Mouse (Mus musculus) MEL (cell line): ENCODE results near the gene Adprhl2. TPM values are rescaled to one million over a fixed set of nuclear protein-coding genes. Genes with fewer than 3 reads are reported as not detected.

Experiments
- DNase-seq: peaks from one replicate; pipeline ENCODE4 v3.0.0; 2011; ENCODE audit warnings: low read depth, low spot score
- H3K27ac ChIP-seq: 2 replicates; pipeline ENCODE4 v1.5.1; 2012; ENCODE audit warnings: low read depth, mild to moderate bottlenecking, control low read depth, low read length, moderate library complexity; ENCODE audit not compliant: control insufficient read depth
- H3K27me3 ChIP-seq, 2 experiments: fragments of 150-350 bp in 1 of 2; sonication (generic) in 1 of 2; 2 replicates each; pipeline ENCODE4 v1.6.1; 2012; ENCODE audit warnings: low read length in 2 of 2, mild to moderate bottlenecking in 2 of 2, improper control_type of control experiment in 1 of 2, moderate library complexity in 1 of 2; ENCODE audit not compliant: insufficient read depth in 2 of 2, control insufficient read depth in 1 of 2
- H3K36me3 ChIP-seq, 2 experiments: 2 replicates each; pipeline ENCODE4 v1.6.1; 2012 to 2014; ENCODE audit warnings: low read length in 2 of 2, improper control_type of control experiment in 1 of 2, inconsistent platforms in 1 of 2, mild to moderate bottlenecking in 1 of 2; ENCODE audit not compliant: insufficient read depth in 2 of 2, control insufficient read depth in 1 of 2
- H3K4me1 ChIP-seq, 2 experiments: fragments of 150-350 bp in 1 of 2; sonication (generic) in 1 of 2; 2 replicates each; pipeline ENCODE4 v1.6.1; 2012; ENCODE audit warnings: low read length in 2 of 2, improper control_type of control experiment in 1 of 2, mild to moderate bottlenecking in 1 of 2; ENCODE audit not compliant: insufficient read depth in 2 of 2, control insufficient read depth in 1 of 2
- H3K4me3 ChIP-seq, 2 experiments: fragments of 150-350 bp in 1 of 2; sonication (generic) in 1 of 2; 2 replicates each; pipeline ENCODE4 v1.5.1; 2012; ENCODE audit warnings: low read depth in 2 of 2, low read length in 2 of 2, mild to moderate bottlenecking in 2 of 2, moderate library complexity in 2 of 2, control low read depth in 1 of 2, improper control_type of control experiment in 1 of 2; ENCODE audit not compliant: control insufficient read depth in 1 of 2, insufficient read depth in 1 of 2
- H3K79me2 ChIP-seq: 2 replicates; pipeline ENCODE4 v1.6.1; 2012; ENCODE audit warnings: mild to moderate bottlenecking, low read length, moderate library complexity; ENCODE audit not compliant: control insufficient read depth, poor library complexity, insufficient read depth
- H3K9ac ChIP-seq: 2 replicates; pipeline ENCODE4 v1.6.1; 2012; ENCODE audit warnings: low read depth, mild to moderate bottlenecking, control low read depth, low read length, moderate library complexity; ENCODE audit not compliant: control insufficient read depth, poor library complexity, severe bottlenecking
- H3K9me3 ChIP-seq: fragments of 150-350 bp; sonication (generic); replicated peaks from 2 replicates; pipeline ENCODE4 v1.6.1; 2012; ENCODE audit warnings: mild to moderate bottlenecking, low read length, improper control_type of control experiment, moderate library complexity; ENCODE audit not compliant: insufficient read depth
- BHLHE40 ChIP-seq: IDR thresholded peaks from 2 replicates; pipeline ENCODE4 v1.6.1; 2012; ENCODE audit warnings: low read depth, mild to moderate bottlenecking, inconsistent platforms, low read length, improper control_type of control experiment, borderline replicate concordance
- CHD1 ChIP-seq: IDR thresholded peaks from 2 replicates; pipeline ENCODE4 v1.6.1; 2012; ENCODE audit warnings: low read depth, mild to moderate bottlenecking, inconsistent platforms, low read length, improper control_type of control experiment
- CHD2 ChIP-seq: IDR thresholded peaks from 2 replicates; pipeline ENCODE4 v1.6.1; 2011; ENCODE audit warnings: low read length, improper control_type of control experiment
- CTCF ChIP-seq, 3 experiments: IDR thresholded peaks in 2 of 3; conservative IDR thresholded peaks in 1 of 3; 2 replicates each; pipeline ENCODE4 v1.5.1; 2011 to 2012; ENCODE audit warnings: low read length in 3 of 3, low read depth in 2 of 3, mild to moderate bottlenecking in 2 of 3, improper control_type of control experiment in 1 of 3, inconsistent platforms in 1 of 3, mixed read lengths in 1 of 3, moderate library complexity in 1 of 3; ENCODE audit not compliant: control insufficient read depth in 1 of 3, insufficient read depth in 1 of 3, poor library complexity in 1 of 3, severe bottlenecking in 1 of 3
- E2F4 ChIP-seq: IDR thresholded peaks from 2 replicates; pipeline ENCODE4 v1.6.1; 2011; ENCODE audit warnings: low read depth, low read length, improper control_type of control experiment, borderline replicate concordance
- ELF1 ChIP-seq: IDR thresholded peaks from 2 replicates; pipeline ENCODE4 v1.6.1; 2014; ENCODE audit warnings: low read depth, mild to moderate bottlenecking, inconsistent platforms, low read length, improper control_type of control experiment, moderate library complexity
- ETS1 ChIP-seq: IDR thresholded peaks from 2 replicates; pipeline ENCODE4 v1.6.1; 2012; ENCODE audit warnings: low read depth, mild to moderate bottlenecking, inconsistent platforms, low read length, improper control_type of control experiment, moderate library complexity
- GABPA ChIP-seq: IDR thresholded peaks from 2 replicates; pipeline ENCODE4 v1.6.1; 2012; ENCODE audit warnings: low read depth, mild to moderate bottlenecking, inconsistent platforms, low read length, improper control_type of control experiment, moderate library complexity
- HCFC1 ChIP-seq: IDR thresholded peaks from 2 replicates; pipeline ENCODE4 v1.6.1; 2012; ENCODE audit warnings: low read depth, mild to moderate bottlenecking, inconsistent platforms, low read length, improper control_type of control experiment, moderate library complexity
- JUND ChIP-seq: IDR thresholded peaks from 2 replicates; pipeline ENCODE4 v1.6.1; 2011; ENCODE audit warnings: low read depth, mild to moderate bottlenecking, improper control_type of control experiment, low read length
- KAT2A ChIP-seq: conservative IDR thresholded peaks from 2 replicates; pipeline ENCODE4 v1.6.1; 2012; ENCODE audit warnings: low read depth, low read length, improper control_type of control experiment, inconsistent platforms
- MAFK ChIP-seq: IDR thresholded peaks from 2 replicates; pipeline ENCODE4 v1.6.1; 2011; ENCODE audit warnings: low read depth, mild to moderate bottlenecking, low read length, improper control_type of control experiment, borderline replicate concordance
- MAX ChIP-seq: IDR thresholded peaks from 2 replicates; pipeline ENCODE4 v1.6.1; 2011; ENCODE audit warnings: low read length, improper control_type of control experiment
- MAZ ChIP-seq: IDR thresholded peaks from 2 replicates; pipeline ENCODE4 v1.6.1; 2012; ENCODE audit warnings: low read depth, mild to moderate bottlenecking, inconsistent platforms, low read length, improper control_type of control experiment
- MEF2A ChIP-seq: IDR thresholded peaks from 2 replicates; pipeline ENCODE4 v1.6.1; 2014; ENCODE audit warnings: low read depth, mild to moderate bottlenecking, inconsistent platforms, low read length, improper control_type of control experiment; ENCODE audit not compliant: poor library complexity, insufficient replicate concordance, severe bottlenecking; ENCODE audit errors: extremely low read depth
- MXI1 ChIP-seq: IDR thresholded peaks from 2 replicates; pipeline ENCODE4 v1.6.1; 2011; ENCODE audit warnings: mild to moderate bottlenecking, low read depth, low read length, improper control_type of control experiment
- MYB ChIP-seq: IDR thresholded peaks from 2 replicates; pipeline ENCODE4 v1.6.1; 2011; ENCODE audit warnings: mild to moderate bottlenecking, low read depth, low read length, improper control_type of control experiment
- MYC ChIP-seq: IDR thresholded peaks from 2 replicates; pipeline ENCODE4 v1.6.1; 2011; ENCODE audit warnings: low read depth, mild to moderate bottlenecking, low read length, improper control_type of control experiment, moderate library complexity
- NRF1 ChIP-seq: IDR thresholded peaks from 2 replicates; pipeline ENCODE4 v1.6.1; 2014; ENCODE audit warnings: low read depth, mild to moderate bottlenecking, inconsistent platforms, low read length, improper control_type of control experiment, moderate library complexity; ENCODE audit not compliant: poor library complexity, insufficient read depth, severe bottlenecking
- POLR2A ChIP-seq, 2 experiments: IDR thresholded peaks; 2 replicates each; pipeline ENCODE4 v1.6.1; 2011 to 2012; ENCODE audit warnings: low read length in 2 of 2, mild to moderate bottlenecking in 2 of 2, control low read depth in 1 of 2, improper control_type of control experiment in 1 of 2, low read depth in 1 of 2, moderate library complexity in 1 of 2; ENCODE audit not compliant: control insufficient read depth in 1 of 2, insufficient read depth in 1 of 2, poor library complexity in 1 of 2
- POLR2AphosphoS2 ChIP-seq: IDR thresholded peaks from 2 replicates; pipeline ENCODE4 v1.6.1; 2011; ENCODE audit warnings: low read length, improper control_type of control experiment
- POLR2AphosphoS5 ChIP-seq: IDR thresholded peaks from 2 replicates; pipeline ENCODE4 v1.6.1; 2012; ENCODE audit warnings: low read depth, borderline replicate concordance, mild to moderate bottlenecking, inconsistent platforms, low read length, moderate library complexity, mixed read lengths
- RAD21 ChIP-seq: IDR thresholded peaks from 2 replicates; pipeline ENCODE4 v1.6.1; 2011; ENCODE audit warnings: mild to moderate bottlenecking, low read depth, low read length, improper control_type of control experiment
- RCOR1 ChIP-seq: IDR thresholded peaks from 2 replicates; pipeline ENCODE4 v1.6.1; 2012; ENCODE audit warnings: low read depth, mild to moderate bottlenecking, inconsistent platforms, low read length, improper control_type of control experiment
- SIN3A ChIP-seq: IDR thresholded peaks from 2 replicates; pipeline ENCODE4 v1.6.1; 2012; ENCODE audit warnings: low read length, improper control_type of control experiment, inconsistent platforms
- SMC3 ChIP-seq: IDR thresholded peaks from 2 replicates; pipeline ENCODE4 v1.6.1; 2011; ENCODE audit warnings: low read depth, low read length, improper control_type of control experiment
- TBP ChIP-seq: IDR thresholded peaks from 2 replicates; pipeline ENCODE4 v1.8.0; 2011; ENCODE audit warnings: low read depth, low read length, improper control_type of control experiment
- TCF12 ChIP-seq: IDR thresholded peaks from 2 replicates; pipeline ENCODE4 v1.6.1; 2014; ENCODE audit warnings: low read depth, mild to moderate bottlenecking, inconsistent platforms, low read length, improper control_type of control experiment, moderate library complexity
- UBTF ChIP-seq: IDR thresholded peaks from 2 replicates; pipeline ENCODE4 v1.6.1; 2012; ENCODE audit warnings: low read depth, mild to moderate bottlenecking, inconsistent platforms, low read length, improper control_type of control experiment, moderate library complexity, borderline replicate concordance; ENCODE audit not compliant: insufficient read depth
- USF1 ChIP-seq: IDR thresholded peaks from 2 replicates; pipeline ENCODE4 v1.6.1; 2014; ENCODE audit warnings: low read depth, mild to moderate bottlenecking, inconsistent platforms, low read length, improper control_type of control experiment, moderate library complexity
- USF2 ChIP-seq, 2 experiments: IDR thresholded peaks; 2 replicates each; pipeline ENCODE4 v1.6.1; 2011 to 2012; ENCODE audit warnings: improper control_type of control experiment in 2 of 2, low read length in 2 of 2, borderline replicate concordance in 1 of 2, inconsistent platforms in 1 of 2, low read depth in 1 of 2, mild to moderate bottlenecking in 1 of 2; ENCODE audit not compliant: insufficient read depth in 1 of 2
- ZC3H11A ChIP-seq: IDR thresholded peaks from 2 replicates; pipeline ENCODE4 v1.6.1; 2012; ENCODE audit warnings: low read depth, mild to moderate bottlenecking, inconsistent platforms, low read length, improper control_type of control experiment
- ZKSCAN1 ChIP-seq: IDR thresholded peaks from 2 replicates; pipeline ENCODE4 v1.6.1; 2012; ENCODE audit warnings: low read depth, mild to moderate bottlenecking, inconsistent platforms, low read length, improper control_type of control experiment, moderate library complexity
- ZNF384 ChIP-seq: IDR thresholded peaks from 2 replicates; pipeline ENCODE4 v1.6.1; 2012; ENCODE audit warnings: low read depth, mild to moderate bottlenecking, inconsistent platforms, low read length, improper control_type of control experiment
- polyA plus RNA-seq, 2 experiments: library from polyadenylated mRNA; stranded (reverse) in 1 of 2; unstranded in 1 of 2; fragments of >175 nt in 1 of 2; fragments of >200 nt in 1 of 2; gene quantifications; 2 replicates each; pipeline versions ENCODE4 v1.2.1 to v1.2.4; 2012; ENCODE audit warnings: low replicate concordance in 2 of 2, low read depth in 1 of 2; ENCODE audit not compliant: insufficient read length in 2 of 2, insufficient read depth in 1 of 2, missing spikeins in 1 of 2
- total RNA-seq: library from RNA; depleted of rRNA; stranded (reverse); fragments of 300-350 nt; gene quantifications from 2 replicates; pipeline ENCODE4 v1.2.3, GENCODE M21; 2012; rRNA removed

The Adprhl2 gene
- total RNA-seq (53.2 and 62.0 TPM in 2 replicates), polyA plus RNA-seq (10 to 100 TPM in 1 of 2 experiments, not detected in 1; 53.7 TPM)

GRCm38 (mm10) chr4:126321111-126321853 is at the start of gene Adprhl2:
TSS of gene Adprhl2 (minus strand) at chr4:126321703.
- H3K36me3 ChIP-seq, result peaks cover 0 to 4% of the 10 kb centered on the region in 2 experiments; a peak in 2 of 4 replicates
- H3K9ac ChIP-seq, result peak within 1 kb of the TSS; percentile 89
- H3K4me3 ChIP-seq, result peak within 1 kb of the TSS; percentile 67 to 89
- H3K79me2 ChIP-seq, result peaks cover 14% of the 10 kb centered on the region
- peaks cover 3 to 6% of the 10 kb centered on the region in 2 experiments; a peak in 1 of 4 replicates for H3K4me1 ChIP-seq
- H3K9me3 ChIP-seq, result no peaks in the 10 kb centered on the region
- DNase-seq, result peak; percentile 98
- peak within 1 kb of the TSS; percentile 52 for H3K27ac ChIP-seq
- no peaks in the 10 kb centered on the region for H3K27me3 ChIP-seq
- TF ChIP-seq MEF2A (no peak), TCF12 (no peak; the same call in 1 of the 2 replicates), HCFC1 (peak; percentile 91), CHD1 (no peak), MXI1 (peak; percentile 58; the same call in 1 of the 2 replicates), RAD21 (peak; percentile 28; the same call in 1 of the 2 replicates), CHD2 (no peak), JUND (0 out of 2 replicates have a peak, but pooled peaks have one; percentile 23), UBTF (no peak), ELF1 (peak; percentile 93), CTCF (IDR thresholded peaks at IDR 0.05 in 2 of 3, conservative IDR thresholded peaks at IDR 0.05 in 1 of 3; ENCODE audit: control insufficient read depth in 1 of 3, insufficient read depth in 1 of 3, low read depth in 2 of 3, low read length in 3 of 3, poor library complexity in 1 of 3, severe bottlenecking in 1 of 3) (peak; percentile 83 to 100 (median 100)), MYC (peak; percentile 32; the same call in 1 of the 2 replicates), ETS1 (peak; percentile 13; the same call in 1 of the 2 replicates), KAT2A (no peak; the same call in 1 of the 2 replicates), TBP (peak; percentile 63; the same call in 1 of the 2 replicates), BHLHE40 (no peak), POLR2AphosphoS5 (no peak), NRF1 (peak; percentile 42; the same call in 1 of the 2 replicates), POLR2A (IDR thresholded peaks at IDR 0.05; ENCODE audit: control insufficient read depth in 1 of 2, insufficient read depth in 1 of 2, low read depth in 1 of 2, low read length in 2 of 2, poor library complexity in 1 of 2) (peak; percentile 72 to 92; a peak in 3 of 4 replicates), ZNF384 (no peak), MAFK (no peak), ZC3H11A (no peak), SIN3A (peak; percentile 79), MAZ (peak; percentile 16; the same call in 1 of the 2 replicates), ZKSCAN1 (no peak), MAX (peak; percentile 59; the same call in 1 of the 2 replicates), GABPA (peak; percentile 83; the same call in 1 of the 2 replicates), SMC3 (peak; percentile 70), POLR2AphosphoS2 (0 out of 2 replicates have a peak, but pooled peaks have one; percentile 37), RCOR1 (no peak), E2F4 (no peak), USF1 (no peak), MYB (no peak), USF2 (IDR thresholded peaks at IDR 0.05; ENCODE audit: borderline replicate concordance in 1 of 2, insufficient read depth in 1 of 2, low read depth in 1 of 2, low read length in 2 of 2) (no peak)
